Mouse (Mus musculus) brain, embryonic 14.5 days (tissue): ENCODE data around the gene Lig1. TPM values are rescaled to one million over a fixed set of nuclear protein-coding genes. Genes with fewer than 3 reads are reported as not detected.

Source experiments
- DNase-seq: peaks from one replicate; pipeline ENCODE4 v3.0.0-alpha.2; 2011; ENCODE audit warnings: low read depth
- CTCF ChIP-seq: fragments of 200-500 bp; IDR thresholded peaks from 2 replicates; pipeline ENCODE4 v1.5.1; 2012; ENCODE audit warnings: inconsistent platforms, mild to moderate bottlenecking, moderate library complexity, borderline replicate concordance; ENCODE audit not compliant: insufficient read depth, insufficient read length; ENCODE audit errors: extremely low read depth
- POLR2A ChIP-seq: fragments of 200-500 bp; IDR thresholded peaks from 2 replicates; pipeline ENCODE4 v1.6.1; 2012; ENCODE audit warnings: mild to moderate bottlenecking, inconsistent platforms, borderline replicate concordance; ENCODE audit not compliant: poor library complexity, insufficient read depth, insufficient read length, severe bottlenecking; ENCODE audit errors: extremely low read depth
- polyA plus RNA-seq: library from polyadenylated mRNA; depleted of rRNA; stranded (reverse); fragments of >200 nt; gene quantifications from 2 replicates; pipeline ENCODE4 v1.2.3, GENCODE M21; 2012

The Lig1 gene
- polyA plus RNA-seq, 1 experiment = 41.8 TPM

GRCm38 (mm10) chr7:13290041-13290675 is 13.1 kb downstream of the Lig1 start:
- no peak for TF ChIP-seq CTCF
- TF ChIP-seq POLR2A = no peak
- DNase-seq = no peak

- TF ChIP-seq CTCF (no peak), POLR2A (no peak)
- DNase-seq = no peak
Observed at GRCm38 (mm10) chr7:13291370-13291769, 14.3 kb downstream of the Lig1 start.

GRCm38 (mm10) chr7:13293878-13294855 is 17.1 kb downstream of the Lig1 start:
- TF ChIP-seq CTCF (no peak), POLR2A (no peak)
- peak; percentile 6 for DNase-seq

- TF ChIP-seq CTCF = no peak
- no peak for TF ChIP-seq POLR2A
- DNase-seq = no peak
Observed at GRCm38 (mm10) chr7:13295256-13295655, 18.2 kb downstream of the Lig1 start.

- no peak for TF ChIP-seq POLR2A
- TF ChIP-seq CTCF = no peak
- no peak for DNase-seq
Observed at GRCm38 (mm10) chr7:13297636-13298035, 20.6 kb downstream of the Lig1 start.

GRCm38 (mm10) chr7:13298821-13299220 is 21.7 kb downstream of the Lig1 start:
- TF ChIP-seq CTCF (no peak), POLR2A (no peak)
- DNase-seq = no peak

GRCm38 (mm10) chr7:13301643-13302042 is 24.6 kb downstream of the Lig1 start:
- no peak for TF ChIP-seq CTCF
- TF ChIP-seq POLR2A = no peak
- DNase-seq = no peak

GRCm38 (mm10) chr7:13302780-13303179 is 25.7 kb downstream of the Lig1 start:
- no peak for TF ChIP-seq POLR2A
- TF ChIP-seq CTCF = no peak
- DNase-seq = no peak

GRCm38 (mm10) chr7:13303372-13303771 is 26.3 kb downstream of the Lig1 start:
- DNase-seq = no peak

GRCm38 (mm10) chr7:13309407-13309806 is 32.3 kb downstream of the Lig1 start:
- TF ChIP-seq CTCF (no peak), POLR2A (no peak)
- DNase-seq = no peak

More at GRCm38 (mm10) chr7:13303372-13303771, 26.3 kb downstream of the Lig1 start:
- no peak for TF ChIP-seq CTCF
- no peak for TF ChIP-seq POLR2A

- no peak for DNase-seq
- TF ChIP-seq POLR2A = no peak
- TF ChIP-seq CTCF = no peak
Observed at GRCm38 (mm10) chr7:13310493-13311199, 33.6 kb downstream of the Lig1 start.

- TF ChIP-seq POLR2A (no peak), CTCF (no peak)
- no peak for DNase-seq
Observed at GRCm38 (mm10) chr7:13311401-13311800, 34.3 kb downstream of the Lig1 start.
